15 mouse cellular contexts compared by ENCODE assay signal in genomic region chr11:75263964-75264312, GRCm38 (mm10).
DNase-seq lines count a peak whose midpoint lies in the region; ATAC-seq and TF ChIP-seq lines count a peak whose summit lies in the region.
"Had no signal": no experiment of that assay in that cellular context is flagged by ENCODE, and none has a peak within 500 bp of the region (broad histone marks: within the 10 kb centered on the region; RNA-seq: fewer than 3 reads in every experiment).

No protein-coding gene starts in this region.

- no peaks in the 10 kb centered on the region for H3K36me3 ChIP-seq in hindbrain, embryonic 12.5 days
- H3K36me3 ChIP-seq in hindbrain, postnatal 0 days (ENCODE audit: insufficient read depth, low read length) = no peaks in the 10 kb centered on the region
- H3K36me3 ChIP-seq in lung, embryonic 15.5 days = no peaks in the 10 kb centered on the region
- no peaks in the 10 kb centered on the region for H3K36me3 ChIP-seq in limb, embryonic 10.5 days
- H3K36me3 ChIP-seq: hindbrain, embryonic 15.5 days; liver, embryonic 13.5 days had no signal

- no peaks in the 10 kb centered on the region for H3K9me3 ChIP-seq in hindbrain, embryonic 12.5 days (replicated peaks)
- no peaks in the 10 kb centered on the region for H3K9me3 ChIP-seq in hindbrain, postnatal 0 days (ENCODE audit: low read length)
- no peaks in the 10 kb centered on the region for H3K9me3 ChIP-seq in lung, embryonic 15.5 days
- H3K9me3 ChIP-seq in limb, embryonic 10.5 days (replicated peaks) = no peaks in the 10 kb centered on the region
- H3K9me3 ChIP-seq: hindbrain, embryonic 15.5 days; liver, embryonic 13.5 days; megakaryocyte, embryonic 14.5 days had no signal

- H3K27ac ChIP-seq in hindbrain, embryonic 12.5 days = peak overlapping the region; percentile 73
- no peak overlapping the region for H3K27ac ChIP-seq in hindbrain, postnatal 0 days
- H3K27ac ChIP-seq in lung, embryonic 15.5 days = peak overlapping the region; percentile 69; the same call in 1 of the 2 replicates
- H3K27ac ChIP-seq in brown adipose tissue, adult 24 weeks (replicated peaks; ENCODE audit: low read depth, low read length) = peak overlapping the region; percentile 38
- H3K27ac ChIP-seq in limb, embryonic 10.5 days = peak overlapping the region; percentile 82; the same call in 1 of the 2 replicates
- H3K27ac ChIP-seq: gastrocnemius, adult 2 months; hindbrain, embryonic 15.5 days; liver, embryonic 13.5 days had no signal

- peaks cover 57% of the 10 kb centered on the region for H3K4me1 ChIP-seq in hindbrain, embryonic 12.5 days
- peaks cover 26% of the 10 kb centered on the region for H3K4me1 ChIP-seq in hindbrain, postnatal 0 days (ENCODE audit: insufficient read depth, low read length)
- peaks cover 69% of the 10 kb centered on the region for H3K4me1 ChIP-seq in lung, embryonic 15.5 days
- H3K4me1 ChIP-seq in brown adipose tissue, adult 24 weeks (ENCODE audit: control insufficient read depth, insufficient read depth, insufficient read length, low read length) = peaks cover 23% of the 10 kb centered on the region
- peaks cover 84% of the 10 kb centered on the region for H3K4me1 ChIP-seq in limb, embryonic 10.5 days

- H3K4me2 ChIP-seq in hindbrain, embryonic 12.5 days (replicated peaks) = no peak overlapping the region
- H3K4me2 ChIP-seq in hindbrain, postnatal 0 days (ENCODE audit: low read depth, low read length) = no peak overlapping the region
- no peak overlapping the region for H3K4me2 ChIP-seq in lung, embryonic 15.5 days
- H3K4me2 ChIP-seq: hindbrain, embryonic 15.5 days; liver, embryonic 13.5 days had no signal

- peak; percentile 66 for ATAC-seq in hindbrain, embryonic 12.5 days (ENCODE audit: low FRiP score)
- ATAC-seq in hindbrain, postnatal 0 days = no peak
- ATAC-seq in lung, embryonic 15.5 days (ENCODE audit: borderline replicate concordance, extremely low read depth, low FRiP score, low TSS enrichment) = no peak

- peaks cover 3% of the 10 kb centered on the region; the same call in 1 of the 2 replicates for H3K27me3 ChIP-seq in hindbrain, embryonic 12.5 days
- no peaks in the 10 kb centered on the region for H3K27me3 ChIP-seq in hindbrain, postnatal 0 days (ENCODE audit: insufficient read depth, low read length)
- no peaks in the 10 kb centered on the region for H3K27me3 ChIP-seq in lung, embryonic 15.5 days
- H3K27me3 ChIP-seq in limb, embryonic 10.5 days (ENCODE audit: low read depth, poor library complexity, severe bottlenecking) = 0 out of 2 replicates have a peak, but pooled peaks cover 7% of the 10 kb centered on the region
- H3K27me3 ChIP-seq: hindbrain, embryonic 15.5 days; liver, embryonic 13.5 days had no signal

- H3K4me3 ChIP-seq in hindbrain, embryonic 12.5 days = no peak overlapping the region
- no peak overlapping the region for H3K4me3 ChIP-seq in hindbrain, postnatal 0 days (ENCODE audit: low read length)
- H3K4me3 ChIP-seq in lung, embryonic 15.5 days = no peak overlapping the region
- no peak overlapping the region for H3K4me3 ChIP-seq in brown adipose tissue, adult 24 weeks (ENCODE audit: insufficient read depth, low read depth, low read length)
- H3K4me3 ChIP-seq in limb, embryonic 10.5 days = 0 out of 2 replicates have a peak overlapping the region, but pooled peaks have one; percentile 6
- H3K4me3 ChIP-seq: erythroblast, embryonic 14.5 days; gastrocnemius, adult 2 months; hindbrain, embryonic 15.5 days; liver, embryonic 13.5 days; megakaryocyte, embryonic 14.5 days had no signal

- no peak overlapping the region for H3K9ac ChIP-seq in hindbrain, embryonic 12.5 days
- no peak overlapping the region for H3K9ac ChIP-seq in hindbrain, postnatal 0 days (replicated peaks; ENCODE audit: low read length)
- H3K9ac ChIP-seq in lung, embryonic 15.5 days = no peak overlapping the region
- H3K9ac ChIP-seq: hindbrain, embryonic 15.5 days; liver, embryonic 13.5 days had no signal

- 47% methylated on average over 6 of the region's 6 CpGs for WGBS in hindbrain, embryonic 12.5 days
- WGBS in hindbrain, postnatal 0 days = 48% methylated on average over 6 of the region's 6 CpGs
- WGBS in lung, embryonic 15.5 days = 45% methylated on average over 6 of the region's 6 CpGs
- WGBS in limb, embryonic 10.5 days = 37% methylated on average over 6 of the region's 6 CpGs

- no peak for TF ChIP-seq CTCF in hindbrain, postnatal 0 days (IDR thresholded peaks at IDR 0.05; ENCODE audit: low read depth)

- no peak for DNase-seq in hindbrain, postnatal 0 days (ENCODE audit: low spot score)
- no peak for DNase-seq in lung, postnatal 14 days
- DNase-seq in limb, embryonic 10.5 days (ENCODE audit: low spot score) = no peak
- DNase-seq in cerebellum, adult 11-12 months = no peak
- no peak for DNase-seq in adrenal gland, postnatal 10 days
- DNase-seq: B cell, adult 2 months; cerebellum, adult 18-20 months; gastrocnemius, adult 2 months; liver, embryonic 13.5 days had no signal
